Mouse (Mus musculus): ENCODE data around the gene Ssc4d. TPM values are rescaled to one million over a fixed set of nuclear protein-coding genes. Genes with fewer than 3 reads are reported as not detected.

Ssc4d gene
- total and polyA plus RNA-seq, 3 experiments: 1.9 to 2.9 (median 2.0) TPM

DNA sequence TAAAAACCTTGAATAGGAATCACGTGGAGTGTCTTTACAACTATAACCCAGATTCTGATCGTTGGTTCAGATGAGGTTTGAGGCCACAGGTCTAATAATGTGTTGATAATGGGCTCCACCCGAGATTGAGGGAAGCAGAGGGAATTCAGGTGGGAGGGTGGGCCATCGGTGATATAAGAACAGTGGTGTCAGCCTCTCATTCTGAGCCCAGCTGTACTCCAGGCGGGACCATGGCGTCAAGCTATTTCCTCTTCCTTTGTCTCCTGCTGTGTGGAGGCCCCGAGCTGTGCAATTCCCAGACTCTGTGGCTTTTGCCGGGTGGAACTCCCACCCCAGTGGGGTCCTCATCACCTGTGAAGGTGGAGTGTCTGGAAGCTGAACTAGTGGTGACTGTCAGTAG lies 5.6 kb upstream of the Ssc4d start, which contains the start of gene Zp3:
Gene Zp3, plus strand, starts transcription at position 196 of the 400 bp plus-strand sequence.
- no peak for DNase-seq (ENCODE audit: extremely low read depth)
- no peak within 1 kb of the TSS for H3K9ac ChIP-seq (ENCODE audit: insufficient read depth, low read depth)
- TF ChIP-seq MYC (IDR thresholded peaks at IDR 0.05; ENCODE audit: low read depth, low read length): no peak
- H3K4me1 ChIP-seq (ENCODE audit: control insufficient read depth in 1 of 2, insufficient read depth in 2 of 2): peaks cover 0 to 4% of the 10 kb centered on the region in 2 experiments; a peak in 2 of 4 replicates
- H3K4me2 ChIP-seq (ENCODE audit: insufficient read depth, low read depth, poor library complexity, severe bottlenecking): no peak within 1 kb of the TSS
- no peaks in the 10 kb centered on the region for H3K36me3 ChIP-seq (replicated peaks in 1 of 2; ENCODE audit: control insufficient read depth in 1 of 2, insufficient read depth in 1 of 2, low read length in 1 of 2)
- H3K4me3 ChIP-seq (replicated peaks in 1 of 3; ENCODE audit: low read depth in 2 of 3, low read length in 2 of 3, poor library complexity in 1 of 3): no peak within 1 kb of the TSS
- in situ Hi-C loops (cut with MboI; ENCODE audit: low pct_ligation_motif_present, low pct_unique_long_range_greater_than_20kb, low sequenced_read_pairs) (loop anchor here (5.0 to 10.0 kb wide), 2 partner anchors 77 to 195 kb away; partner anchors contain the start of gene Orai2), dilution Hi-C loops (cut with MboI; ENCODE audit: extremely low pct_ligation_motif_present, extremely low pct_unique_long_range_greater_than_20kb, low sequenced_read_pairs) (no loop called here)
- H3K27ac ChIP-seq (ENCODE audit: insufficient read depth, low read depth): no peak within 1 kb of the TSS
- H3K79me2 ChIP-seq (replicated peaks; ENCODE audit: control insufficient read depth, extremely low read depth, insufficient read depth, poor library complexity, severe bottlenecking): no peaks in the 10 kb centered on the region
- peaks cover 3% of the 10 kb centered on the region for H3K27me3 ChIP-seq (replicated peaks)
- H3K9me3 ChIP-seq (replicated peaks; ENCODE audit: low read length): no peaks in the 10 kb centered on the region

DNA sequence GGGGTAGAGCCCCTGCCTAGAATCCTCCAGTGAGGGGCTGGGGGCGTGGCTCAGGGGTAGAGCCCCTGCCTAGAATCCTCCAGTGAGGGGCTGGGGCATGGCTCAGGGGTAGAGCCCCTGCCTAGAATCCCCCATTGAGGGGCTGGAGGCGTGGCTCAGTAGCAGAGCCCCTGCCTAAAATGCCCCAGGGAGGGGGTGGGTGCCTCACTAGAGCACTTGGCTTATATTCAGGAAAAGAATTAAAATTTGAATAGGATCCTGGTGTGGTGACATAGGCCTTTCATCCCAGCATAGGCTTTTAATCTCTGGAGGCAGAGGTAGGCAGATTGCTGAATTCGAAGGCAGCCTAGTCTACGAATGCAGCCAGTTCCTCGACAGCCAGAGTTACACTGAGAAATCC lies 5.0 kb upstream of the Ssc4d start:
- dilution Hi-C loops (cut with MboI; ENCODE audit: extremely low pct_ligation_motif_present, extremely low pct_unique_long_range_greater_than_20kb, low sequenced_read_pairs) (no loop called here), in situ Hi-C loops (cut with MboI; ENCODE audit: low pct_ligation_motif_present, low pct_unique_long_range_greater_than_20kb, low sequenced_read_pairs) (no loop called here)
- peaks cover 3% of the 10 kb centered on the region for H3K27me3 ChIP-seq (replicated peaks)
- H3K4me2 ChIP-seq (ENCODE audit: insufficient read depth, low read depth, poor library complexity, severe bottlenecking): no peak overlapping the region
- no peaks in the 10 kb centered on the region for H3K36me3 ChIP-seq (replicated peaks in 1 of 2; ENCODE audit: control insufficient read depth in 1 of 2, insufficient read depth in 1 of 2, low read length in 1 of 2)
- peaks cover 0 to 4% of the 10 kb centered on the region in 2 experiments; a peak in 2 of 4 replicates for H3K4me1 ChIP-seq (ENCODE audit: control insufficient read depth in 1 of 2, insufficient read depth in 2 of 2)
- no peak overlapping the region for H3K27ac ChIP-seq (ENCODE audit: insufficient read depth, low read depth)
- H3K9ac ChIP-seq (ENCODE audit: insufficient read depth, low read depth): no peak overlapping the region
- H3K9me3 ChIP-seq (replicated peaks; ENCODE audit: low read length): no peaks in the 10 kb centered on the region
- TF ChIP-seq MAFK (IDR thresholded peaks at IDR 0.05; ENCODE audit: insufficient replicate concordance, low read length) (no peak), IRF4 (IDR thresholded peaks at IDR 0.05; ENCODE audit: low read depth, low read length) (no peak), POLR2AphosphoS2 (IDR thresholded peaks at IDR 0.05; ENCODE audit: low read depth, low read length) (no peak), TCF12 (IDR thresholded peaks at IDR 0.05; ENCODE audit: low read depth, low read length) (no peak), BHLHE40 (IDR thresholded peaks at IDR 0.05; ENCODE audit: low read depth, low read length) (no peak), UBTF (IDR thresholded peaks at IDR 0.05; ENCODE audit: low read depth, low read length) (no peak), ELF1 (IDR thresholded peaks at IDR 0.05; ENCODE audit: low read depth, low read length) (no peak), SMC3 (IDR thresholded peaks at IDR 0.05; ENCODE audit: low read depth, low read length) (no peak)
- no peak for DNase-seq (ENCODE audit: extremely low read depth)
- no peak overlapping the region for H3K4me3 ChIP-seq (replicated peaks in 1 of 3; ENCODE audit: low read depth in 2 of 3, low read length in 2 of 3, poor library complexity in 1 of 3)
- H3K79me2 ChIP-seq (replicated peaks; ENCODE audit: control insufficient read depth, extremely low read depth, insufficient read depth, poor library complexity, severe bottlenecking): no peaks in the 10 kb centered on the region

- Histone ChIP-seq H3K4me1 (ENCODE audit: control insufficient read depth in 1 of 2, insufficient read depth in 2 of 2) (peaks cover 0 to 4% of the 10 kb centered on the region in 2 experiments; a peak in 2 of 4 replicates), H3K4me2 (ENCODE audit: insufficient read depth, low read depth, poor library complexity, severe bottlenecking) (no peak overlapping the region), H3K9me3 (replicated peaks; ENCODE audit: low read length) (no peaks in the 10 kb centered on the region), H3K79me2 (replicated peaks; ENCODE audit: control insufficient read depth, extremely low read depth, insufficient read depth, poor library complexity, severe bottlenecking) (no peaks in the 10 kb centered on the region), H3K27ac (ENCODE audit: insufficient read depth, low read depth) (no peak overlapping the region), H3K4me3 (replicated peaks in 1 of 3; ENCODE audit: low read depth in 2 of 3, low read length in 2 of 3, poor library complexity in 1 of 3) (no peak overlapping the region), H3K36me3 (replicated peaks in 1 of 2; ENCODE audit: control insufficient read depth in 1 of 2, insufficient read depth in 1 of 2, low read length in 1 of 2) (no peaks in the 10 kb centered on the region), H3K9ac (ENCODE audit: insufficient read depth, low read depth) (no peak overlapping the region), H3K27me3 (replicated peaks) (peaks cover 8% of the 10 kb centered on the region)
- in situ Hi-C loops (cut with MboI; ENCODE audit: low pct_ligation_motif_present, low pct_unique_long_range_greater_than_20kb, low sequenced_read_pairs) (no loop called here), dilution Hi-C loops (cut with MboI; ENCODE audit: extremely low pct_ligation_motif_present, extremely low pct_unique_long_range_greater_than_20kb, low sequenced_read_pairs) (no loop called here)
- no peak for TF ChIP-seq CHD2 (IDR thresholded peaks at IDR 0.05; ENCODE audit: low read length)
- TF ChIP-seq ZKSCAN1 (IDR thresholded peaks at IDR 0.05; ENCODE audit: borderline replicate concordance, low read depth, low read length): no peak
- no peak for TF ChIP-seq USF1 (IDR thresholded peaks at IDR 0.05; ENCODE audit: low read depth, low read length)
- TF ChIP-seq POLR2AphosphoS2 (IDR thresholded peaks at IDR 0.05; ENCODE audit: low read depth, low read length): no peak
- TF ChIP-seq ETS1 (conservative IDR thresholded peaks at IDR 0.05; ENCODE audit: low read depth, low read length): no peak; the same call in 1 of the 2 replicates
- TF ChIP-seq MAFK (IDR thresholded peaks at IDR 0.05; ENCODE audit: insufficient replicate concordance, low read length): peak; percentile 69; the same call in 1 of the 2 replicates
- no peak for TF ChIP-seq KAT2A (IDR thresholded peaks at IDR 0.05; ENCODE audit: insufficient replicate concordance, low read length)
- TF ChIP-seq MAZ (IDR thresholded peaks at IDR 0.05; ENCODE audit: low read depth, low read length): no peak
- no peak for DNase-seq (ENCODE audit: extremely low read depth)
Observed at GRCm38 (mm10) chr5:135975893-135976668, 1.8 kb upstream of the Ssc4d start.
